In genomic region chr16:21402068-21402467, GRCm38 (mm10) we compare ENCODE assay signal across 9 mouse cellular contexts. TPM values are rescaled to one million over a fixed set of nuclear protein-coding genes. Genes with fewer than 3 reads are reported as not detected.
DNase-seq lines count a peak whose midpoint lies in the region; ATAC-seq and TF ChIP-seq lines count a peak whose summit lies in the region.
"Had no signal": no experiment of that assay in that cellular context is flagged by ENCODE, and none has a peak within 500 bp of the region (broad histone marks: within the 10 kb centered on the region; RNA-seq: fewer than 3 reads in every experiment).

No protein-coding gene starts in this region.

- no peaks in the 10 kb centered on the region for H3K27me3 ChIP-seq in stomach, embryonic 15.5 days (replicated peaks)
- H3K27me3 ChIP-seq in stomach, postnatal 0 days (ENCODE audit: control insufficient read depth, insufficient read depth, low read length), result no peaks in the 10 kb centered on the region
- no peaks in the 10 kb centered on the region for H3K27me3 ChIP-seq in kidney, embryonic 16.5 days (ENCODE audit: insufficient read depth, low read length)
- H3K27me3 ChIP-seq in forebrain, embryonic 14.5 days (replicated peaks; ENCODE audit: control insufficient read depth, insufficient read depth, low read length), result no peaks in the 10 kb centered on the region
- H3K27me3 ChIP-seq: hindbrain, embryonic 15.5 days had no signal

- H3K27ac ChIP-seq in stomach, embryonic 15.5 days, result no peak overlapping the region
- no peak overlapping the region for H3K27ac ChIP-seq in stomach, postnatal 0 days (replicated peaks)
- H3K27ac ChIP-seq in kidney, embryonic 16.5 days (ENCODE audit: low read length), result no peak overlapping the region
- H3K27ac ChIP-seq in forebrain, embryonic 14.5 days (ENCODE audit: low read depth, low read length), result no peak overlapping the region
- H3K27ac ChIP-seq: hindbrain, embryonic 15.5 days had no signal

- intact Hi-C loops in gastrocnemius, postnatal 14 days (cut with DNase I; ENCODE audit: low total_unique reads), result no loop called here

- H3K36me3 ChIP-seq in stomach, embryonic 15.5 days, result no peaks in the 10 kb centered on the region
- H3K36me3 ChIP-seq in stomach, postnatal 0 days (ENCODE audit: control insufficient read depth, insufficient read depth, low read length), result no peaks in the 10 kb centered on the region
- H3K36me3 ChIP-seq in kidney, embryonic 16.5 days (ENCODE audit: insufficient read depth, low read length), result no peaks in the 10 kb centered on the region
- no peaks in the 10 kb centered on the region for H3K36me3 ChIP-seq in forebrain, embryonic 14.5 days (ENCODE audit: control insufficient read depth, insufficient read depth, low read length)
- H3K36me3 ChIP-seq: hindbrain, embryonic 15.5 days had no signal

- peaks cover 30% of the 10 kb centered on the region for H3K4me1 ChIP-seq in stomach, embryonic 15.5 days
- no peaks in the 10 kb centered on the region for H3K4me1 ChIP-seq in stomach, postnatal 0 days (replicated peaks; ENCODE audit: control insufficient read depth, insufficient read depth)
- peaks cover 9% of the 10 kb centered on the region for H3K4me1 ChIP-seq in kidney, embryonic 16.5 days (ENCODE audit: insufficient read depth, low read length)
- H3K4me1 ChIP-seq in forebrain, embryonic 14.5 days (ENCODE audit: control insufficient read depth, insufficient read depth, low read length), result peaks cover 13% of the 10 kb centered on the region

- no peak overlapping the region for H3K9ac ChIP-seq in stomach, embryonic 15.5 days
- no peak overlapping the region for H3K9ac ChIP-seq in stomach, postnatal 0 days (ENCODE audit: low read length)
- no peak overlapping the region; the same call in 1 of the 2 replicates for H3K9ac ChIP-seq in kidney, embryonic 16.5 days (replicated peaks; ENCODE audit: low read length)
- H3K9ac ChIP-seq in forebrain, embryonic 14.5 days (ENCODE audit: low read length), result no peak overlapping the region
- H3K9ac ChIP-seq: hindbrain, embryonic 15.5 days had no signal

- no peak for TF ChIP-seq CTCF in stomach, postnatal 0 days (IDR thresholded peaks at IDR 0.05; ENCODE audit: low read depth)

- no peaks in the 10 kb centered on the region for H3K9me3 ChIP-seq in stomach, embryonic 15.5 days
- H3K9me3 ChIP-seq in stomach, postnatal 0 days (ENCODE audit: control insufficient read depth, low read length), result no peaks in the 10 kb centered on the region
- H3K9me3 ChIP-seq in kidney, embryonic 16.5 days (ENCODE audit: low read length), result no peaks in the 10 kb centered on the region
- no peaks in the 10 kb centered on the region for H3K9me3 ChIP-seq in forebrain, embryonic 14.5 days (replicated peaks; ENCODE audit: control insufficient read depth, low read length)
- H3K9me3 ChIP-seq: hindbrain, embryonic 15.5 days had no signal

- ATAC-seq in stomach, embryonic 15.5 days (ENCODE audit: insufficient read depth, low FRiP score, low read depth), result no peak
- no peak for ATAC-seq in stomach, postnatal 0 days (ENCODE audit: low FRiP score, low TSS enrichment)
- peak; percentile 54; the same call in 1 of the 2 replicates for ATAC-seq in kidney, embryonic 16.5 days (ENCODE audit: low FRiP score, low TSS enrichment)
- ATAC-seq in forebrain, embryonic 14.5 days, result no peak

- peak overlapping the region; percentile 3; the same call in 1 of the 2 replicates for H3K4me2 ChIP-seq in stomach, embryonic 15.5 days
- H3K4me2 ChIP-seq in stomach, postnatal 0 days (replicated peaks; ENCODE audit: low read depth), result no peak overlapping the region
- peak overlapping the region; percentile 35 for H3K4me2 ChIP-seq in kidney, embryonic 16.5 days (replicated peaks; ENCODE audit: low read depth, low read length)
- no peak overlapping the region for H3K4me2 ChIP-seq in forebrain, embryonic 14.5 days (ENCODE audit: low read length)
- H3K4me2 ChIP-seq: hindbrain, embryonic 15.5 days had no signal

- no peak for TF ChIP-seq EP300 in stomach, postnatal 0 days (optimal IDR thresholded peaks at IDR 0.05)

- DNase-seq in gastrocnemius, postnatal 14 days, result peak; percentile 46
- no peak for DNase-seq in gastrocnemius, postnatal 4 days (ENCODE audit: low spot score in 2 of 2)
- DNase-seq in stomach, postnatal 0 days (ENCODE audit: low spot score), result no peak
- DNase-seq in adrenal gland, adult 2 months, result no peak
- DNase-seq in forebrain, embryonic 14.5 days (ENCODE audit: low spot score), result no peak
- DNase-seq in cerebellum, adult 18-20 months, result no peak

- WGBS in stomach, embryonic 15.5 days, result 52% methylated on average over 17 of the region's 17 CpGs
- 35% methylated on average over 17 of the region's 17 CpGs for WGBS in stomach, postnatal 0 days
- 29% methylated on average over 17 of the region's 17 CpGs for WGBS in kidney, embryonic 16.5 days
- 82% methylated on average over 17 of the region's 17 CpGs for WGBS in forebrain, embryonic 14.5 days

- H3K4me3 ChIP-seq in stomach, embryonic 15.5 days (replicated peaks), result no peak overlapping the region
- no peak overlapping the region for H3K4me3 ChIP-seq in stomach, postnatal 0 days (ENCODE audit: low read depth, low read length)
- H3K4me3 ChIP-seq in kidney, embryonic 16.5 days (ENCODE audit: low read length), result no peak overlapping the region
- H3K4me3 ChIP-seq in forebrain, embryonic 14.5 days (ENCODE audit: low read depth, low read length), result no peak overlapping the region
- H3K4me3 ChIP-seq: hindbrain, embryonic 15.5 days had no signal

RNA-seq across cellular contexts. Expression of gene Vps8, which starts 20.9 kb away (rescaled TPM):
- total RNA-seq in gastrocnemius, postnatal 14 days (2021), result 10 to 100 TPM; 10.4 to 12.6 TPM
- total RNA-seq in gastrocnemius, postnatal 4 days (2021), result 10 to 100 TPM; 14.2 to 17.3 TPM
- polyA plus RNA-seq in stomach, embryonic 15.5 days (2015; fragmentation: Nextera tagmentation; extraction: Ambion mirVana), result 17.2 and 24.8 TPM in 2 replicates
- polyA plus RNA-seq in stomach, postnatal 0 days (2015; fragmentation: Nextera tagmentation; extraction: Ambion mirVana), result 7.0 and 8.2 TPM in 2 replicates
- polyA plus RNA-seq in kidney, embryonic 16.5 days (2015; fragmentation: Nextera tagmentation; extraction: Ambion mirVana), result 21.6 and 25.6 TPM in 2 replicates
- 10 to 100 TPM; 23.6 to 27.1 TPM for total RNA-seq in adrenal gland, adult 2 months (2021)
- 23.1 and 24.4 TPM in 2 replicates for polyA plus RNA-seq in adrenal gland, adult 2 months (2012; rRNA removed)
- 33.0 and 36.9 TPM in 2 replicates for polyA plus RNA-seq in forebrain, embryonic 14.5 days (2014; fragmentation: Nextera tagmentation; extraction: Ambion mirVana)

Comparison
In these comparisons a context has a peak if more than half of its experiments do, and no peak if none do; other contexts are left out.
1. H3K4me2 ChIP-seq: peak in stomach, embryonic 15.5 days (single experiment) and kidney, embryonic 16.5 days (single experiment); none in stomach, postnatal 0 days (single experiment) and forebrain, embryonic 14.5 days (single experiment).